Mouse (Mus musculus) liver, embryonic 14.5 days (tissue): ENCODE results near the gene St6galnac6.

Experiments used
- CTCF ChIP-seq: IDR thresholded peaks from 2 replicates; pipeline ENCODE4 v1.5.1; 2016; ENCODE audit warnings: antibody characterized with exemption, low read depth, control low read depth
- EP300 ChIP-seq: IDR thresholded peaks from 2 replicates; pipeline ENCODE4 v1.6.1; 2016; ENCODE audit warnings: antibody characterized with exemption, low read depth

- TF ChIP-seq CTCF (no peak), EP300 (no peak)
These were observed 54.3 kb downstream of the St6galnac6 start for GRCm38 (mm10) chr2:32653764-32654163.
